Mouse (Mus musculus) C2C12 (cell line): ENCODE measurements at regions not wholly inside any gene's neighbourhood (a gene's known extent, or its start where the extent isn't known, plus 50 kb on each side); places are given as distances from the start of the nearest gene placed in this dataset.

Source experiments
- CTCF ChIP-seq: IDR thresholded peaks from one replicate; pipeline ENCODE4 v1.5.1; 2011; ENCODE audit not compliant: control insufficient read depth, insufficient read depth, insufficient read length
- MAX ChIP-seq: IDR thresholded peaks from one replicate; pipeline ENCODE4 v1.6.1; 2011; ENCODE audit warnings: mild to moderate bottlenecking, control low read depth
- MYOG ChIP-seq: IDR thresholded peaks from one replicate; pipeline ENCODE4 v1.6.1; 2011; ENCODE audit not compliant: control insufficient read depth, insufficient read length; ENCODE audit errors: extremely low read depth

GRCm38 (mm10) chr13:119351346-119351745 lies 77.1 kb upstream of the Paip1 start:
- no peak for TF ChIP-seq CTCF
- TF ChIP-seq MAX = no peak
- TF ChIP-seq MYOG = no peak
